Mouse (Mus musculus) hindlimb bud, embryonic 11.5 days (tissue): ENCODE data around the gene Frmd4a.
"Not testable (repeated sequence)": the region's sequence is repeated elsewhere in the genome, so short reads cannot be mapped to it uniquely, and the experiment has no call there.

ENCODE experiments used
- DNase-seq: peaks from one replicate; pipeline ENCODE4 v3.0.0-alpha.2; 2012; ENCODE audit warnings: low read depth, low spot score; ENCODE audit errors: extremely low spot score

Gene Frmd4a

DNA sequence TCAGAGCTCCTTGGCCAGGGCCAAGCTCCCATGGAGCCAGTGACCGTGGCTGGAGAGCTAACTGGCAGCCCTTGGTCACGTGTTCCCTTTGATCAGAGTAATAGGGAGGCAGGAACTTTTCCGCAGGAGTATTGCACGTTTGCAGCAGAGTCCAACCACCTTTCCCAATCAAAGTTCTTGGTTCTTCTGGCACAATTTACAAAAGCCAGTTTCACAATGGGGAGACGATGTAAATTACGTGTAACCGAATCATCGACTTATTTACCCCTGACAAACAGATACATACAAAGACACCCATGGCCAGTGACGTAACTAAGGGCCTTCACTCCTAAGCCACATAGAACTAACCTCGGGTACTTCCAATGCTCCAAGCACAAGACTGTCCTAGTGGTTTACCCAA is 591.9 kb downstream of the Frmd4a start:
- no peak for DNase-seq

DNA sequence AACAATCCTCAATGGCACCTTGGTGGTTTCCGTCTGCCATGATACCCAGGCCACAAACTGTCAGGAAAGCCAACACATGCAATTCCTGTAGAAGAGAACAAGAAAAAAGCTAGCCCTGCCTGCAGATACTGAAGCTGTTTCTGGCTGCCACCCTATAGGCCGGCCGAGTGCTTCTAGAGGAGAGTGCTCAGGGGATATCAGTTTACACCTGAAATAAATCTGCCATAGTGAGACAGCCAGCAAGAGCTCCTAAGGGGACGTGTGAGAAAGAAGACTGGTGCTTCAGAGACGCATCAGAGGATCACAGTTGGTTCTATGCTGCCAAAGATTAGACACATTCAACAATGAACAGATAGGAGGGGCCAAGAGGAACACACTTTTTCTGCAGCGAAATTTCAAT is 593.8 kb downstream of the Frmd4a start:
- no peak for DNase-seq

DNA sequence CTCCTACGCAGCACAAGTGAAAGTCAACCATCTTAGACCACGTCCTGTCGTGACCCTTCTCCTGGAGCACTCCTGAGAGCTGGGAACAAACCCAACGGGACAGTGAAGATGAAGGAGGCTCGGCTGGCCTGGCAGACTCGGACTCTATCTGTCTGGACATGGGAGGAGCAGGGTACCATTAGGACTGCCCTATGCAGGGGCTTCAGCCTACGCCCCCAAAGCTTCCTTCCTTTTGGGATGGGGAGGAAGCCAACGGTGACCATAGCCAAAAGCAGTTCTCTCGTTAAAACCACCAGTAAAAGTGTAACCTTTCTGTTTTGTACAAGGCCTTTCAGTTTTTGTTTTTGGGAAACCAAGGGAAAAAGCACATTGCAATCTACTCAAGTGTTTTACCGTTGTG is 594.2 kb downstream of the Frmd4a start:
- DNase-seq: no peak

DNA sequence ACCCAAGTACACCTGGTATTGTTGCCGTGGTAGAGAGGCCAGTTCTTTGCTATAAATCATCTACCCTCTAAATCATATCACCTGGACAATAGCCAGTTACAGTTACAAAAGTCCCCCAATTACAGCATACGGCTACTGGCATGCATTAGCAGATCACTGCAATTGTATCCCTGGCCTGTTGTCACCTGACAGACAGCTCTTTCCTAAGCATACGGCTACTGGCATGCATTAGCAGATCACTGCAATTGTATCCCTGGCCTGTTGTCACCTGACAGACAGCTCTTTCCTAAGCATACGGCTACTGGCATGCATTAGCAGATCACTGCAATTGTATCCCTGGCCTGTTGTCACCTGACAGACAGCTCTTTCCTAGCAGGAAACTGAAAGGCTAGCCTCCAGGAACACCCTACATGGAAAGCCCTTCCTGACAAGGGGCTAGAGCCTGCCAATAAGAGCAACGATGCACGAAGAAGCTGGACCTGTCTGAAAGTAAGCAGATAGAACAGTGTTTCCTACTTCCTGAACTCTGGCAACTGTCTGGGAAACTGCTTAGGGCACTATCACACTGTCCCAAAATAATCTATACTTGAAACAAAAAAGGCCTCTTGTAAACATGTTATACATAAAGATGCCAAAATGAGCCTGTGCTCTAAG is 596.9 kb downstream of the Frmd4a start:
- not testable (repeated sequence) for DNase-seq

DNA sequence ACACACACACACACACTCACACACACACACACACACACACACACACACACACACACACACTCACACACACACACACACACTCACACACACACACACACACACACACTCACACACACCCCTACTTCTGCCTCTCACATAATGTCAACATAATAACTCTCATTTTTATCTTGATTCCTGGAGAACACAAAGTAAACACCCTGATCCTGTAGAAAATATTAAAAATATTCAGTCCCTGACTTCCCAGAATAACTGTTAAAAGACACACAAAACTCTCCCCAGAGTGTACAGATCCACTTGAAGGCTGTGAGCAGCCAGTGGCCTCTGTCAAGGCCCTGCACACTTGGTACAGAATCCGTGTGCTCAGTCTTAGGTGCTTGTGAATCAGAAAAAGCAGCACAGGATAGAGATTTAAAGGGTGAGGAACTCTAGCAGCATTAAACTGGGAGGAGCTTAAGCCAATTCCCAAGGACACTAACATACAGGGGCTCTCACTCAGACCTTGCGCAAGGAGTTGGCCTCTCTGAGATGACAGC is 597.6 kb downstream of the Frmd4a start:
- no peak for DNase-seq

DNA sequence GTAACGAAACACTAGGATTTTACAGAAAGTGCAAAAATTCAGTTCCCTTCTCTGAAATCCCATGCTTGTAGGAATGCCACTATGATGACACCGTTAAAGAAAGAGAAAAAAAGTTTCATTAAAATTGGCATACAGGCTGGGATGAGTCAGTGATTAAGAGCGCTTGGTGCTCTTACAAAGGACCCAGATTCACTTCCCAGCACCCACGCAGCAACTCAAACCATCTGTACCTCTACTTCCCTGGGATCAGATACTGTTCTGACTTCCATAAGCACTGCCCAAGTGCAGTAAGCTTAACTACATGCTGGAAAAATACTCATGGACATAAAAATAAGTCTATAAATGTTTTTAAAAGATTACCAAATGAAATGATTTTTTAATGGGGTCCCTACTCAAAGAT is 599.5 kb downstream of the Frmd4a start:
- DNase-seq: no peak

DNA sequence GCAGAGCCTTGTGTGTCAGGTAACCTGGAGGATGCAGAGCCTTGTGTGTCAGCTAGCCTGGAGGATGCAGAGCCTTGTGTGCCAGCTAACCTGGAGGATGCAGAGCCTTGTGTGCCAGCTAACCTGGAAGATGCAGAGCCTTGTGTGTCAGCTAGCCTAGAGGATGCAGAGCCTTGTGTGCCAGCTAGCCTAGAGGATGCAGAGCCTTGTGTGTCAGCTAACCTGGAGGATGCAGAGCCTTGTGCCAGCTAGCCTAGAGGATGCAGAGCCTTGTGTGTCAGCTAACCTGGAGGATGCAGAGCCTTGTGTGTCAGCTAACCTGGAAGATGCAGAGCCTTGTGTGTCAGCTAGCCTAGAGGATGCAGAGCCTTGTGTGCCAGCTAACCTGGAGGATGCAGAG is 601.6 kb downstream of the Frmd4a start:
- not testable (repeated sequence) for DNase-seq

DNA sequence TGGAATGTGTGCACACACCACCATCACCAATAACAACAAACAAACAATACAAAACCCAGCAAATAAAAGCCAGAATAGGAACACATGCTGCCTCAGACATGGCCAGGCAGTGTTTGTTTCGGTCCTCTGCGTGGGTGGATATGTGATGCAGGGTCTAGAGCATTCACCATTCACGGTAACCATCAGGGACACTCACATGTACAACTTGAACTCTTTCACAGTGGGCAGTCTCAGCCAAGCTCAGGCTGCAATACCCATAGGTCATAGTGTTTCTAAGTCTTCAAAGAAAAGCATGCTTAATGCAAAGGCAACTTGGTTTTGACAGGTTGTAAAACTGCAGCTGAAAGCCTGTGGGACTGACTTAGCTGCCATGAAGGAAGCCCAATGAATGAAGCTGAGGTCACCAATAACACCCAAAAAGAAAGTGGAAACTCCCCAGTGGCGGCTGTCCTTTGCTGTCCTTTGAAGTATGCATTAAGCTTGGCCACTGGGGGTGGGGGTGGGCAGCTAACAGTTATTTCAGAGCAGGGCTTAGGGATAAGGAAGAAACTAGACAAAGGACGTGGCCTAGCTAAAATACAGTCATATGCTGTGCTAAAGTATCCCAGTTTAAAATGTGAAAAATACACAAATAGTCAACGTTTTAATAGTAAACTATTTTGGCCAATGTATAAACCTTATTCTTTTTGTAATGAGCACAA is 602.5 kb downstream of the Frmd4a start:
- no peak for DNase-seq

DNA sequence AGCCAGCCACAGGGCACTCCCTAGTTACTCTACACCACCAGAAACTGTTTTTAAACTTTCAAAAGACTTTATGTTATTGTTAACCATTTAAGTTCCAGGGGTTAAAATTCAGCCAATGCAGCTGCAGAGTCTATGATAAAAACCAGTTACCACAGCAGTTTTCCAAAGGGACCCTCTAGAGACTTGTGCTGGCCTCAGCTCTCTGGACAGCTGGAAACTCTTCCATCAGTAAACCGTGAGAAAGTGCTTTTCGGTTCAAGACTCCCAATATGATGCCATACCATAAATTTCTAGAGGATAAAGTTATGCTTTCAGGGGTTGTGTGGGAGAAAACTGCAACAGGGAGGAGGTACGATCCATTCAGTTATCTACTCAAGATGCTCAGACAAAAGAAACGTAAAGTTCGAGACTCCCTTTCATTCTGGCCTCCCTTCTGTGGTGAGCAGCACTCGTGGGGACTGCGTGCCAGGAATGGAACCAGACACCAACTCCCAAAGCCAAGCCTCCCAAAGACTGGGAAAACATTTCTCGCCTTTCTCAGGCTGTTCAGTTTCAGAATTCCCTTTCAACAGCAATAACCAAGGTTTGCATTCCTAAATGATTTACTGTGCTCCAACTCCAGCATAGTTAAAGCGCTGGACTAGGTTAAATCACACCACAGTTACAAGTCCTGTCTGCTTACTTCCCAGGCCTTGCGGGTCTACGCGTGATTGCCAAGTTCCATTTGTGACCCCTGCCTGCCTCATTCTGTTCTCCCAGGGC is 603.3 kb downstream of the Frmd4a start:
- DNase-seq: peak; percentile 20

DNA sequence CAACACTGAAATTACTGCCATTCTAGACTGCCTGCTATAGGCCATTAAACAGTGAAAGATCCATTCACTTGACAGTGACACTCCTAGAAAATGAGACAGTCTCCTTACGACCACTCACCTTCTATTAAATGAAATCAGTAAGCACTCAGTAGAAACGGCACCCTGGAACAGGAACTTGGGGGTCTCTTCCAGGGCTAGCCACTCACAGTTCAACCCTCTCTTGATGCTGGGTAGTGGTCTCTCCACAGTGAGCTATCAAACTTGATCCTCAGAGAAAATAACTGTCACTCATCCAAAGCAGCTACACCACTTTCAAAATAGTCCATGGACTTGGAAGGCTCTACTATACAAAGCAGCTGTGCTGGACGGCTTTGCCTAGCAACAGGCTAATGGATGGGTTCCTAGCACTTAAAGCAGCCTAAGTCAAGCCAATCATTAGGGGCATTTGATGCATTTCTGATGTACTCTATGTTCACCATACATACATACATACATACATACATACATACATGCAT is 604.0 kb downstream of the Frmd4a start:
- no peak for DNase-seq

DNA sequence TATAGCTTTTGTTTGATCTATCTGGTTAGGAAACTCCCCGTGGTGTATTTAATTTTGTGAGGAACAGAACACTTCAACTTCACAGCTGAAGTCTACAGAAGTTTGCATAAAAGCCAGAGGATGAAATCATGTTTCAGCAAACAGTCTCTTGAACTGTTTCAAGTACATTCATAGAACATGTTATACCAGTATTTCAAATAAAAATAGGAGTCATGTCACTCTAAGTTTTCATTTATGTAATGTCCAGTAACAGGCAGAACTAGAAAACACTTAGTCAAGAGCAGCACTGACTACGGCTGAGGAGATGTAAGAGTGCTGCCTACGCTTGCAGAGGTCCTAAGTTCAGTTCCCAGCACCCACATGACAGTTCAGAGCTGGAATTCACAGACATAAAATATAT is 609.4 kb downstream of the Frmd4a start:
- no peak for DNase-seq

DNA sequence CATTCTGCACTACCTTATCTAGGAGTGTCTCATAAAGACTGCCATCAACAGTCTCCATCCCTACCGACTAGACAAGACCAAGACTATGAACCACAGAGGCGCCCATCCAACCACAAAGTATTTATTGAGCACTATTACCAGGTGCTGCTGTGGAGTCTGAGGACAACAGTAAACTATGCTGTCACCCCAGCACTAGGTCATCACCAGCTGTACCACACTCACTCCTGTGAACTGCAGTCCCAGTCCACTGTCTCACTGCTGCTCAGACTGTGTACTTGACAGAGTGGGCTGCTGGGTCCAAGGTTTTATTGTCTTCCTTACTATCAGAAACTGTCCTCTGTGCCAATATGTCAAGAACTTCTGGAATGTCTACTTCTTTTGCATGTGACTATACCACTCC is 611.4 kb downstream of the Frmd4a start:
- no peak for DNase-seq

DNA sequence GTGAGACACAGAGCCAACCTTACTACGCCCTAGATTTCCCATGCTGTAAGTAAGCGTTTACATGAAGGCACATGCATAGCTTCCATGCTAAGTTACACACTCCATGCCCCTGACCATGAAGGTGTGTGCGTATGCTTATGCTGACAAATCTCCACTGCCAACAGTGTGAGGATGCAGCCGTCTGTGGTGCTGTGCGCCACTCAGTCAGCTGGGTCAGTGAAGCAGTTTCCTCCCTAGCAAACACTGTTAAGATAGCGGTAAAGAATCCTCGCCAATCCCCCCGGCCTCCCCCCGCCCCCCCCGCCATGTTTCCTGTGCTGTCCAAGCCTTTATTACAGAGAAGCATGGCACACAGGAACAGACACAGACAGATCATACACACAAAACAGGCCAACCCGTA is 612.0 kb downstream of the Frmd4a start:
- DNase-seq: no peak

DNA sequence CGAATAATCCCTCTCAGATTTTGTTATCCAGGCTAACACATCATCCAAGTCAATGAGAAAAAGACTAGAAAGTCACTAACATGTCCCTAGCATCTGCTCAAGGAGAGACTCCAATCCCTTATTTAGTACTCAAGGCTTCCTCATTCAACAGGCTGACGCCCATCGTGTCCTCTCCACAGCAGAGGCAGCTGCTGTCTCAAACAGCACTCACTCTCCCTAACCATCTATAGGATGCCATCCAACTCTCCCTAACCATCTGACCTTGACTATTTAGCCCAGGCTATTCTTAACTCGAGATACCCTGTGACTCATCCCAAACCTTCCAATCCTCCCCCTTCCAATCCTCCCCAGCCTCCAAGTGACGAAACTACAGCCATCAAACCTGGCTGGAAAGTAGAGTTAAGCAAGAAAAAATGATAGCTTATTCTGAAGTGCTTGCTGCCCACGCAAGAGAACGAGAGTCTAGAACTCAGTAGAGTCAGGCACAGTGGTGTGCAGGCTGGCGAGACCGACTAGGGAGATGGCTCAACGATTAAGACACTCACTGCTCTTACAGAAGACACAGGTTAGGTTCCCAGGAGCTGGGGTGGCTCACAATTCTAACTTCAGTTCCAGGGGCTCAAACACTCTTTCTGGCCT is 612.8 kb downstream of the Frmd4a start:
- DNase-seq: no peak

DNA sequence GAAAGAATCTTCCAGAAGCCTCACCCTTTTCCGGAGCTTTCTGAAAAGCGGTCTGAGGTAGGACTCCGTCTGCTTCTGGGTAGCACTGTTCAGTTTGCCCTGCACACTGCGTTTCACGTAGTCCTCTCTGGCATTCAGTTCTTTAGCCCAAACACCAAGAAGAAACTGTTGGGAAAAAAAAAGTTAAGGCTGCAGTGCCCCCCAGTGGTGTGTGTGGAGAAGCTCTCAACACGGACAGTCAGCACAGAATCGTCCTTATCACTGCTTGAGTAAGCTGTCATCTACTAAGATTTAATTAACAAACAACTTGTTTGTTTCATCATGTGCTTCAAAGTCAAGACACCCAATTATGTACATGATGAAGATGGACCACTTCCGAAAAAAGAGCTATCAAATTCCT is 618.3 kb downstream of the Frmd4a start:
- DNase-seq: no peak

DNA sequence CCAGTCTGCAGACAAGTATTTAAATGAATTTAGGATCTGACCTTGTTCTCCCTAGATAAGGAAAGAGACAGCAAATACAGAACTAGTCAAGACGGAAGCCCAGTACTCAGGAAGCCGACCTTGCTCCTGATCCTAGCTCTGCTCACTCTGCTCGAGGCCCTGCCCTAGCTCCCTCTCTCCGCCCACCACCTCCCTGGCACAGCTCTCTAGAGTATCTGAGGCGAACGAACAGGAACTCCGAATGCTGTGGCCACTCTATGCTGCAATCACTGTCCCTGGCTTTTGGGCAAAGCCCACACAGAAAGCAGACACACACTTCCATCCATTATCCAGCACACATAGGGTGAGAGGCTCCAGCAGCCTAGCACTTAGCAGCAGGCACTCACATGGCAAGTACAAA is 619.1 kb downstream of the Frmd4a start:
- no peak for DNase-seq

DNA sequence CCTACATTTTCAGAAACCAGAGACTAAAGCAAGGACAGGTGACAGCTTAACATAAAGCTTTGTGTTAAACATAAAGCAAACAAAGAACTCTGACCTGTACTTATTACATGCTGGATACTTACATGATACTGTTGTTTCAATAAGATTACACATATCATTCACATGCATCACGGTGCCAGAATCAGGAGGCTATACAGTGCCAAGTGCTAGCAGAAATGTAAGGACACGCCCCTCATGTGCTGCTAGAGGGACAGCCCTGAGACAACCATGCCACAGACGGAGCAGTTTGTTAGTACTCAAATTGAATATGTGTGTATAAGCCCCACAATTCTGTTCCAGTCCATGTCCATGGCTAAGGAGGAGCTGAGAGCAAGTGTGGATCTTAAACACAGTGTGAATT is 620.7 kb downstream of the Frmd4a start:
- DNase-seq: no peak

DNA sequence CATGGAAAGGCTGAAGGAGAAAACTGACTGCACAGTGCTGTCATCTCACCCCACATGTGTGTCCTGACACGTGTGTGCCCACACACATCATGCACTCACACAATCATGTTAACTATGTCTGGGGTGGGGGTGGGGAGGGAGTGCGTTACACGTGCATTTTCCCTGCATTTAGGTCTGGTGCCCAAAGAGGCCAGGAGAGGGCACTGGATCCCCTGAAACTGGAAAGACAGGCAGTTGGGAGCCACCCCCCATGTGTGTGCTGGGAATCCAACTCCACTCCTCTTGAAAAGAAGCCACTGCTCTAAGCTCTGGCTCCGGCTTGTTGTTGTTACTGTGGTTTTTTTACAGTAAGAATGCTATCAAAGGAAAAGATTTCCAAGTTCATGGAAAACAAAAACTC is 627.5 kb downstream of the Frmd4a start:
- DNase-seq: no peak

DNA sequence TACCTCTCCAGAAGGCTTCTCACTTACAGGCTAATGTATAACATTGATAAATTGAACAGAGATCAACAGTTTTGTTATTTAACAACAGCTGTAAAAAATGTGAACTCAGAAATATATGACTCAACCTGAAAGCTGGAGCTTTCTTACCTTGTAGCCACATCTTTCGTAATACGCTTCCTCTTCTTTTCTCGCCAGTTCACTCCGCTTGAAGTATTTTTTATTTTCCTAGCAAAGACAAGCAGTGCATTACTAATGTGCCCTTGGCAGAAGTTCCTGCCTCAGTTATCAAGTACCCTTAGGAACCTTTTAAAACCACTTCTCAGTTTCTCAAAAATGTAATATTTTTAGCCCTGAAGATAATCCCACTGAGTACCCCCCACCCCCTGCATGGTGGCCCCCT is 630.6 kb downstream of the Frmd4a start:
- DNase-seq: no peak

DNA sequence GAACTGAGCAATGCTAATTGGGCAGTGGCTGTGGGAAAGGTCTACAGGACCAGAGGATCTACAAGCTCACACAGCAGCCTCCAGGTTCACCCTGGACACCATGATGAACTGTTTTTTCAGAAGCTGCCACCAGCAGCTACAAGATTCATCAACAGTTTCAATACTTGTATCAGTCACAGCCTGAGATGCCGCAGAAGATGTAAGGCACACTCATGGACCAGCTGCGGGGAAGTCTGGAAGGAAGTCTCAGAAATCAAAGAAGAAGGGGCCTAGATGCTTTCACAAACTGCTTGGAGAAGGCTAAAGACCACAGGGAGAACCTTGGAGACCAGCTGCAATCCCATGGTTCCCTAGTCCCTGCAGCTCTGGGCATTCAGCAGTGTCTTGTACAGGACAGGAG is 632.1 kb downstream of the Frmd4a start:
- DNase-seq: no peak
